Mouse (Mus musculus): ENCODE measurements around the gene Otx1. TPM values are rescaled to one million over a fixed set of nuclear protein-coding genes. Genes with fewer than 3 reads are reported as not detected.
A peak's percentile ranks its signal among the peaks of the same experiment; 100 is the strongest.

Gene Otx1
- polyA plus RNA-seq, 1 experiment from 2014 or later = 11.1 TPM

DNA sequence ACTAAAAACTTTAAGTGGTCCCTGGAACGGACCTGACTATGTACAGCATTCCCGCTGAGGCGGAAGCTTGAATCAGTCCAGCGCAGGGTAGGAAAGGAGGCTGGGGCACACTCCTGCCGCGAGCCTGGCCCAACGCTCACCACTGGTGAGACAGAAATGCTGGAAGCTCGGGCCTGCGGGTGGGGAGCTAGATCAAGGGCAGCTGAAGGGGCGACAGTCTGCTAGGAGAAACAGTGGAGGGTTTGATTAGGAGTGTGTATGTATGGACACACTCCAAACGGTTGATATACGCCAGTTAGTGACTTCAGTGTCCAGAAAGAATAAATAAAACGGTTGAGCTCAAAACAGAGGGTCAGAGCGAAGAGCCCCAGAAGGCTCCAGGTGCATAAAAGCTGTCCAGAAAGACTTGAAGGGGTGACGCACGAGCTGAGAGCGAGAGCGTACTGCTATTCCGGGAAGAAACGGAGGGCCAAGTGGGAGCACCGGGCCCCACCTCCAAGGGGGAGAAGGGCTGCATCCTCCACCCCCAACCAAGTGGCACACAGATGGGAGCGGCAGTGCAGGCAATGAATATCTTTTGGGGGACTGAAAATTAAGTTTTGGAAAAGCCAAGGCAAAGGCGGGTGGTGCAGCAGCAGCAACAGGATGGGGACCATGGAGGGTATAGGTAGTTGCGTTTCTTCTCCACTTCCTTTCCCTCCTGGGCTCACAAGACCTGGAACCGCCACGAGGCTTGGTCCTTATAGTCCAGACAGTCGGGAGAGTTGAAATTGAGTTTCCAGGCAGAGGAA, 7.0 kb downstream of the Otx1 start:
- Histone ChIP-seq H3K4me1 (ENCODE audit: control insufficient read depth, insufficient read depth, low read length) (peaks cover 10% of the 10 kb centered on the region), H3K27me3 (replicated peaks; ENCODE audit: control insufficient read depth, insufficient read depth, low read length) (peaks cover 20% of the 10 kb centered on the region), H3K9ac (ENCODE audit: low read length) (peak overlapping the region; percentile 74), H3K4me3 (ENCODE audit: low read depth, low read length) (peak overlapping the region; percentile 67), H3K36me3 (ENCODE audit: control insufficient read depth, insufficient read depth, low read length) (peaks cover 11% of the 10 kb centered on the region), H3K9me3 (replicated peaks; ENCODE audit: control insufficient read depth, low read length) (no peaks in the 10 kb centered on the region), H3K4me2 (ENCODE audit: low read length) (peak overlapping the region; percentile 82), H3K27ac (ENCODE audit: low read depth, low read length) (peak overlapping the region; percentile 72; the same call in 1 of the 2 replicates)
- 8% methylated on average over 27 of the region's 27 CpGs for WGBS
- ATAC-seq (no peak), DNase-seq (ENCODE audit: low spot score) (no peak)

DNA sequence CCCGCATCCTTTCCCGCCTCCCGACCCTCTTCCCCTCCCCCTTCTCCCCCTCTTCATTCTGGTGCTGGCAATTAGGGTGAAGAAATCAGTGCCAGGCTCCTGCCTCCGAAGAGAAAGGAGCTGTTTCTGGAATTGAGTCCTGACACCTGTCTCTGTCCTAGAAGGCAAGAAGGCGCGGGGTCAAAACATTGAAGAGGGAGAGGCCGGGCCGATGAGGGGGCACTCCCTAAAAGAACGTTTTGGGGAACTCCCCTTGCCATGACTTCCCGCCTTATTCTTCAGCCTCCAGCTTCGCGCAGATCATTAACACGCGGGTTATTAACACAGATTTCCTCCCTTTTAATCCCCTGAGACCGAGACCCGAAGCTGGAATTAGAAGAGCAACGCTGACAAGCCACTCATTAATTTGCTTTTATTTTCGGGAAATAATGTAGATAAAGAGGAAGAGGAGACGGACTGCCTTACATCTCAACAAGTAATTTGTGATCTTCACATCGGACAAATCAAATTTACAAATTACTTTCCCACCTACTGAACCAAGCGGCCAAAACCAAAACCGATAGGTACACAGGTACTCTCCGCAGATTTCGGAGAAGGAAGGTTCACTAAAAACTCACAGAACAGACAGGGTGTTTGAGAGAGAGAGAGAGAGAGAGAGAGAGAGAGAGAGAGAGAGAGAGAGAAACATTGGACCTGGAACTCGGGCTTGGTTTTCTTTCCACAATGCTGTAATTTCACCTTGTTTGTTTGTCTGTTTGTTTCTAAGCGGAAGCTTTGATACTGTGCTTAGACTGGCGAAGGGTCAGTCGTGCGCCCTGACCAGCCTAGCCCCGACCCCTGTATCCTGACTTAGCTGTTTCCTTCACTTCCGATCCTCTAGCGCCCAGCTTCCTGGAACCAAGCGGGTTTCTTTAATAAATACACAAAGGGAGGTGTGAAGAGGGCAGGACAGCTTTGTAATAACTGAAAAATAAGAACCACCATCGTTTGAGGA, 8.0 kb downstream of the Otx1 start:
- peaks cover 10% of the 10 kb centered on the region for H3K4me1 ChIP-seq (ENCODE audit: control insufficient read depth, insufficient read depth, low read length)
- H3K4me2 ChIP-seq (ENCODE audit: low read length) = peak overlapping the region; percentile 82
- ATAC-seq (peak; percentile 38), DNase-seq (ENCODE audit: low spot score) (peak; percentile 86)
- H3K9me3 ChIP-seq (replicated peaks; ENCODE audit: control insufficient read depth, low read length) = no peaks in the 10 kb centered on the region
- H3K9ac ChIP-seq (ENCODE audit: low read length) = peak overlapping the region; percentile 74
- peaks cover 20% of the 10 kb centered on the region for H3K27me3 ChIP-seq (replicated peaks; ENCODE audit: control insufficient read depth, insufficient read depth, low read length)
- H3K27ac ChIP-seq (ENCODE audit: low read depth, low read length) = peak overlapping the region; percentile 77
- H3K36me3 ChIP-seq (ENCODE audit: control insufficient read depth, insufficient read depth, low read length) = peaks cover 11% of the 10 kb centered on the region
- H3K4me3 ChIP-seq (ENCODE audit: low read depth, low read length) = peak overlapping the region; percentile 67
- WGBS = 4% methylated on average over 34 of the region's 34 CpGs

GRCm38 (mm10) chr11:21993597-21994376, 8.9 kb downstream of the Otx1 start:
- 4% methylated on average over 47 of the region's 47 CpGs for WGBS
- Histone ChIP-seq H3K27me3 (replicated peaks; ENCODE audit: control insufficient read depth, insufficient read depth, low read length) (peaks cover 12% of the 10 kb centered on the region; the same call in 1 of the 2 replicates), H3K36me3 (ENCODE audit: control insufficient read depth, insufficient read depth, low read length) (peaks cover 11% of the 10 kb centered on the region)

GRCm38 (mm10) chr11:21992761-21993596, 9.7 kb downstream of the Otx1 start:
- ATAC-seq (peak; percentile 13), DNase-seq (ENCODE audit: low spot score) (peak; percentile 39)
- H3K4me1 ChIP-seq (ENCODE audit: control insufficient read depth, insufficient read depth, low read length) = peaks cover 10% of the 10 kb centered on the region
- H3K36me3 ChIP-seq (ENCODE audit: control insufficient read depth, insufficient read depth, low read length) = peaks cover 11% of the 10 kb centered on the region
- H3K27me3 ChIP-seq (replicated peaks; ENCODE audit: control insufficient read depth, insufficient read depth, low read length) = peaks cover 6% of the 10 kb centered on the region; the same call in 1 of the 2 replicates
- H3K27ac ChIP-seq (ENCODE audit: low read depth, low read length) = peak overlapping the region; percentile 77; the same call in 1 of the 2 replicates
- H3K4me2 ChIP-seq (ENCODE audit: low read length) = peak overlapping the region; percentile 82
- H3K9ac ChIP-seq (ENCODE audit: low read length) = peak overlapping the region; percentile 74
- 4% methylated on average over 95 of the region's 96 CpGs for WGBS
- H3K4me3 ChIP-seq (ENCODE audit: low read depth, low read length) = peak overlapping the region; percentile 67
- H3K9me3 ChIP-seq (replicated peaks; ENCODE audit: control insufficient read depth, low read length) = no peaks in the 10 kb centered on the region

More at GRCm38 (mm10) chr11:21993597-21994376, 8.9 kb downstream of the Otx1 start:
- Histone ChIP-seq H3K4me1 (ENCODE audit: control insufficient read depth, insufficient read depth, low read length) (peaks cover 10% of the 10 kb centered on the region), H3K4me3 (ENCODE audit: low read depth, low read length) (peak overlapping the region; percentile 67), H3K9me3 (replicated peaks; ENCODE audit: control insufficient read depth, low read length) (no peaks in the 10 kb centered on the region), H3K9ac (ENCODE audit: low read length) (peak overlapping the region; percentile 74), H3K4me2 (ENCODE audit: low read length) (peak overlapping the region; percentile 82), H3K27ac (ENCODE audit: low read depth, low read length) (peak overlapping the region; percentile 77)
- ATAC-seq (peak; percentile 8), DNase-seq (ENCODE audit: low spot score) (peak; percentile 42)

GRCm38 (mm10) chr11:21988398-21988946, 14.2 kb downstream of the Otx1 start:
- peaks cover 3% of the 10 kb centered on the region; the same call in 1 of the 2 replicates for H3K27me3 ChIP-seq (replicated peaks; ENCODE audit: control insufficient read depth, insufficient read depth, low read length)
- H3K27ac ChIP-seq (ENCODE audit: low read depth, low read length) = no peak overlapping the region

GRCm38 (mm10) chr11:21985118-21985517, 17.6 kb downstream of the Otx1 start:
- H3K9me3 ChIP-seq (replicated peaks; ENCODE audit: control insufficient read depth, low read length) = no peaks in the 10 kb centered on the region
- H3K9ac ChIP-seq (ENCODE audit: low read length) = no peak overlapping the region
- H3K4me1 ChIP-seq (ENCODE audit: control insufficient read depth, insufficient read depth, low read length) = no peaks in the 10 kb centered on the region
- DNase-seq (ENCODE audit: low spot score) (no peak), ATAC-seq (peak; percentile 48; the same call in 1 of the 2 replicates)
- H3K36me3 ChIP-seq (ENCODE audit: control insufficient read depth, insufficient read depth, low read length) = no peaks in the 10 kb centered on the region
- H3K4me2 ChIP-seq (ENCODE audit: low read length) = no peak overlapping the region
- H3K27me3 ChIP-seq (replicated peaks; ENCODE audit: control insufficient read depth, insufficient read depth, low read length) = no peaks in the 10 kb centered on the region
- H3K4me3 ChIP-seq (ENCODE audit: low read depth, low read length) = no peak overlapping the region
- WGBS = 7% methylated on average over 1 of the region's 1 CpGs
- H3K27ac ChIP-seq (ENCODE audit: low read depth, low read length) = no peak overlapping the region

More at GRCm38 (mm10) chr11:21988398-21988946, 14.2 kb downstream of the Otx1 start:
- H3K9ac ChIP-seq (ENCODE audit: low read length) = no peak overlapping the region
- ATAC-seq = no peak
- H3K4me3 ChIP-seq (ENCODE audit: low read depth, low read length) = no peak overlapping the region
- DNase-seq (ENCODE audit: low spot score) = no peak
- WGBS = 78% methylated on average over 1 of the region's 1 CpGs
- H3K4me2 ChIP-seq (ENCODE audit: low read length) = no peak overlapping the region
- H3K9me3 ChIP-seq (replicated peaks; ENCODE audit: control insufficient read depth, low read length) = no peaks in the 10 kb centered on the region
- H3K4me1 ChIP-seq (ENCODE audit: control insufficient read depth, insufficient read depth, low read length) = peaks cover 6% of the 10 kb centered on the region
- H3K36me3 ChIP-seq (ENCODE audit: control insufficient read depth, insufficient read depth, low read length) = no peaks in the 10 kb centered on the region

- Histone ChIP-seq H3K27me3 (replicated peaks; ENCODE audit: control insufficient read depth, insufficient read depth, low read length) (no peaks in the 10 kb centered on the region), H3K9ac (ENCODE audit: low read length) (no peak overlapping the region), H3K4me1 (ENCODE audit: control insufficient read depth, insufficient read depth, low read length) (no peaks in the 10 kb centered on the region), H3K9me3 (replicated peaks; ENCODE audit: control insufficient read depth, low read length) (no peaks in the 10 kb centered on the region), H3K4me3 (ENCODE audit: low read depth, low read length) (no peak overlapping the region), H3K36me3 (ENCODE audit: control insufficient read depth, insufficient read depth, low read length) (no peaks in the 10 kb centered on the region), H3K27ac (ENCODE audit: low read depth, low read length) (no peak overlapping the region), H3K4me2 (ENCODE audit: low read length) (no peak overlapping the region)
- no peak for DNase-seq (ENCODE audit: low spot score)
- no peak for ATAC-seq
- 78% methylated on average over 5 of the region's 5 CpGs for WGBS
Measured at GRCm38 (mm10) chr11:21974005-21974531, 28.6 kb downstream of the Otx1 start.

All from forebrain, embryonic 14.5 days (tissue).